13 mouse cellular contexts compared by ENCODE assay signal in the genomic region with DNA sequence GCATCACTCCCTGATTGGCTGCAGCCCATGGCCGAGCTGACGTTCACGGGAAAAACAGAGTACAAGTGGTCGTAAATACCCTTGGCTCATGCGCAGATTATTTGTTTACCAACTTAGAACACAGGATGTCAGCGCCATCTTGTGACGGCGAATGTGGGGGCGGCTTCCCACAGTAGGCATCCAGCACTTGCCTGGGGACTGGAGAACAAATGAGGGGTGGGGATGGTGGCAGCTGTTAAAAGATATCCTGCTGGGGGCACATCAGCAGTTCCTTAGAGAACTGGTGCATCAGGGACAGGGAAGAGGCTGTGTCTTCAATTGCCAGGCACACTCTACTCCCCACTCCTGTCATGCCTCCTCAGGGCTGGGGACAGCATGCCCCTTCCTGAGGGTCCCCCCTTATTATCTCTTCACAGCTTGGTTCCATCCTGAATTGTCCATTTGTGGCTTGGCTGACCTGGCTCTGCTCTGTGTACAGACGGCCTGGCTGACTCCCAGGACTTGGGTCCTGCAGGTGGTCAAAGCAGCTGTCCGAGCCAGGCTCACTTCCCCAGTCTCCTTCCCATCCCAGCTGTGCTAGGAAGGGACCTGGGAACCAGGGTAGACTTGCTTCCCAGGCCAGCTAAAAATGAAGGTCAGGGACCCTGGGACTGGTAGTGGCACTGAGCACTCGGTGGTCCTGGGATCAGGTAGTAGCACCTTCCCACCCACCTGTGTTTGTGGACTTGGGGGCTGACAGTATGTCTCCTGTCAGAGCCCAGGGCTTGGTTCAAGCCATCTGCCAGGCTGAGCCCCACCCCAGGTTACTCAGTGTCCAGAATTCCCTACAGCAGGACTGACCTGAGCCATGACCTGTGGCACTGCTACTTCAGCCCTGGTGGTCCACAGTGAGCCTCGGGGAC. TPM values are rescaled to one million over a fixed set of nuclear protein-coding genes. Genes with fewer than 3 reads are reported as not detected.
A peak's percentile ranks its signal among the peaks of the same experiment; 100 is the strongest.
DNase-seq lines count a peak whose midpoint lies in the region; ATAC-seq and TF ChIP-seq lines count a peak whose summit lies in the region.
"Had no signal": no experiment of that assay in that cellular context is flagged by ENCODE, and none has a peak within 500 bp of the region (broad histone marks: within the 10 kb centered on the region; RNA-seq: fewer than 3 reads in every experiment).

No protein-coding gene starts in this region.

- no peak for DNase-seq in forebrain, embryonic 14.5 days (ENCODE audit: low spot score)
- no peak for DNase-seq in layer of hippocampus, adult 2 months (ENCODE audit: low spot score in 2 of 2)
- DNase-seq in layer of hippocampus, adult 9-10 months (ENCODE audit: low spot score): no peak
- DNase-seq in T-cell, adult 2 months (ENCODE audit: low spot score): peak; percentile 49
- peak; percentile 70 to 81 for DNase-seq in cerebellum, postnatal 25 days
- DNase-seq in kidney, adult 9 months: no peak
- no peak for DNase-seq in urinary bladder, adult 18-20 months (ENCODE audit: low spot score in 2 of 2)
- DNase-seq: lung, postnatal 10 days; right cerebral cortex, adult 18-20 months; thymus, adult 18-20 months had no signal

- 0 out of 2 replicates have a peak, but pooled peaks have one; percentile 12 for ATAC-seq in forebrain, embryonic 14.5 days
- ATAC-seq in forebrain, embryonic 16.5 days: no peak

- H3K4me2 ChIP-seq in forebrain, embryonic 14.5 days (ENCODE audit: low read length): no peak overlapping the region
- no peak overlapping the region for H3K4me2 ChIP-seq in forebrain, embryonic 16.5 days (ENCODE audit: low read length)
- H3K4me2 ChIP-seq: liver, embryonic 11.5 days had no signal

- H3K9me3 ChIP-seq in forebrain, embryonic 14.5 days (replicated peaks; ENCODE audit: control insufficient read depth, low read length): no peaks in the 10 kb centered on the region
- no peaks in the 10 kb centered on the region for H3K9me3 ChIP-seq in forebrain, embryonic 16.5 days (ENCODE audit: control insufficient read depth, low read length)

- no peak for TF ChIP-seq CTCF in layer of hippocampus, adult 2 months (conservative IDR thresholded peaks at IDR 0.05)

- 83% methylated on average over 8 of the region's 13 CpGs for WGBS in forebrain, embryonic 14.5 days
- WGBS in forebrain, embryonic 16.5 days: 82% methylated on average over 8 of the region's 13 CpGs

- no peaks in the 10 kb centered on the region for H3K27me3 ChIP-seq in forebrain, embryonic 14.5 days (replicated peaks; ENCODE audit: control insufficient read depth, insufficient read depth, low read length)
- H3K27me3 ChIP-seq in forebrain, embryonic 16.5 days (replicated peaks; ENCODE audit: control insufficient read depth, insufficient read depth, low read length): no peaks in the 10 kb centered on the region

- no peaks in the 10 kb centered on the region for H3K4me1 ChIP-seq in forebrain, embryonic 14.5 days (ENCODE audit: control insufficient read depth, insufficient read depth, low read length)
- peaks cover 5% of the 10 kb centered on the region for H3K4me1 ChIP-seq in forebrain, embryonic 16.5 days (replicated peaks; ENCODE audit: control insufficient read depth, insufficient read depth, low read length)

- H3K27ac ChIP-seq in forebrain, embryonic 14.5 days (ENCODE audit: low read depth, low read length): no peak overlapping the region
- H3K27ac ChIP-seq in forebrain, embryonic 16.5 days (ENCODE audit: low read length): no peak overlapping the region
- H3K27ac ChIP-seq in layer of hippocampus, adult 2 months: peak overlapping the region; percentile 65; the same call in 1 of the 2 replicates

- no peak overlapping the region for H3K9ac ChIP-seq in forebrain, embryonic 14.5 days (ENCODE audit: low read length)
- H3K9ac ChIP-seq in forebrain, embryonic 16.5 days (replicated peaks; ENCODE audit: low read depth, low read length): no peak overlapping the region

- H3K36me3 ChIP-seq in forebrain, embryonic 14.5 days (ENCODE audit: control insufficient read depth, insufficient read depth, low read length): peaks cover 49% of the 10 kb centered on the region
- peaks cover 20% of the 10 kb centered on the region for H3K36me3 ChIP-seq in forebrain, embryonic 16.5 days (ENCODE audit: control insufficient read depth, insufficient read depth)

- H3K4me3 ChIP-seq in forebrain, embryonic 14.5 days (ENCODE audit: low read depth, low read length): no peak overlapping the region
- H3K4me3 ChIP-seq in forebrain, embryonic 16.5 days (replicated peaks; ENCODE audit: low read length): no peak overlapping the region
- no peak overlapping the region for H3K4me3 ChIP-seq in layer of hippocampus, adult 2 months

RNA-seq across cellular contexts. Expression of a gene that starts 13.4 kb away (rescaled TPM):
- 28.8 and 33.1 TPM in 2 replicates for polyA plus RNA-seq in forebrain, embryonic 14.5 days (2014; fragmentation: Nextera tagmentation; extraction: Ambion mirVana)
- 30.4 and 32.5 TPM in 2 replicates for polyA plus RNA-seq in forebrain, embryonic 16.5 days (2015; fragmentation: Nextera tagmentation; extraction: Ambion mirVana)
- 10 to 100 TPM; 26.5 to 27.2 TPM for total RNA-seq in layer of hippocampus, adult 2 months (2021)

RNA-seq across cellular contexts. Expression of a gene that starts 22.2 kb away (rescaled TPM):
- 0.22 and 1.1 TPM in 2 replicates for polyA plus RNA-seq in forebrain, embryonic 14.5 days (2014; fragmentation: Nextera tagmentation; extraction: Ambion mirVana)
- 2.2 and 2.3 TPM in 2 replicates for polyA plus RNA-seq in forebrain, embryonic 16.5 days (2015; fragmentation: Nextera tagmentation; extraction: Ambion mirVana)
- total RNA-seq in layer of hippocampus, adult 2 months (2021): 1 to 10 TPM; 1.5 to 2.1 TPM

RNA-seq across cellular contexts. Expression of a gene that starts 23.2 kb away (rescaled TPM):
- polyA plus RNA-seq in forebrain, embryonic 14.5 days (2014; fragmentation: Nextera tagmentation; extraction: Ambion mirVana): 56.0 and 63.6 TPM in 2 replicates
- polyA plus RNA-seq in forebrain, embryonic 16.5 days (2015; fragmentation: Nextera tagmentation; extraction: Ambion mirVana): 136 and 160 TPM in 2 replicates
- total RNA-seq in layer of hippocampus, adult 2 months (2021): 10 to 100 TPM; 36.6 to 40.7 TPM

RNA-seq across cellular contexts. Expression of a gene that starts 41.9 kb away (rescaled TPM):
- polyA plus RNA-seq in forebrain, embryonic 14.5 days (2014; fragmentation: Nextera tagmentation; extraction: Ambion mirVana): 15.7 and 27.1 TPM in 2 replicates
- 32.1 and 42.6 TPM in 2 replicates for polyA plus RNA-seq in forebrain, embryonic 16.5 days (2015; fragmentation: Nextera tagmentation; extraction: Ambion mirVana)
- total RNA-seq in layer of hippocampus, adult 2 months (2021): 10 to 100 TPM; 72.5 to 88.9 TPM

RNA-seq across cellular contexts. Expression of a gene that starts 44.2 kb away (rescaled TPM):
- polyA plus RNA-seq in forebrain, embryonic 14.5 days (2014; fragmentation: Nextera tagmentation; extraction: Ambion mirVana): 0.11 and 0.17 TPM in 2 replicates
- polyA plus RNA-seq in forebrain, embryonic 16.5 days (2015; fragmentation: Nextera tagmentation; extraction: Ambion mirVana): 0.15 and 0.24 TPM in 2 replicates
- under 1 TPM; 0.59 to 0.76 TPM for total RNA-seq in layer of hippocampus, adult 2 months (2021)
- total RNA-seq: gastrocnemius, adult 18-20 months had no signal
- polyA plus RNA-seq: liver, embryonic 11.5 days had no signal

Comparison
In these comparisons a context has a peak if more than half of its experiments do, and no peak if none do; other contexts are left out.
1. DNase-seq: peak in T-cell, adult 2 months (single experiment) and cerebellum, postnatal 25 days (2 of 2); none in forebrain, embryonic 14.5 days (single experiment), layer of hippocampus, adult 2 months (0 of 2), layer of hippocampus, adult 9-10 months (single experiment), kidney, adult 9 months (single experiment) and urinary bladder, adult 18-20 months (0 of 2).